Mouse (Mus musculus) stomach, embryonic 15.5 days (tissue): ENCODE results near the gene Birc7. TPM values are rescaled to one million over a fixed set of nuclear protein-coding genes. Genes with fewer than 3 reads are reported as not detected.
A peak's percentile ranks its signal among the peaks of the same experiment; 100 is the strongest.

Experiments used
- ATAC-seq: fragments of 200-750 bp; cut with Nextera tagmentation; 2 replicates; pipeline ENCODE4 v1.8.0; 2017; ENCODE audit warnings: low read depth, moderate number of reproducible peaks, moderate TSS enrichment; ENCODE audit not compliant: insufficient read depth, low FRiP score
- H3K27ac ChIP-seq: fragments of 300-500 bp; sonication (generic); 2 replicates; pipeline ENCODE4 v1.5.1; 2015; ENCODE audit warnings: mild to moderate bottlenecking, inconsistent platforms
- H3K27me3 ChIP-seq: fragments of 300-500 bp; sonication (generic); replicated peaks from 2 replicates; pipeline ENCODE4 v1.6.1; 2015; ENCODE audit warnings: inconsistent platforms
- H3K36me3 ChIP-seq: fragments of 300-500 bp; sonication (generic); 2 replicates; pipeline ENCODE4 v1.6.1; 2015; ENCODE audit warnings: inconsistent platforms
- H3K4me1 ChIP-seq: fragments of 300-500 bp; sonication (generic); 2 replicates; pipeline ENCODE4 v1.6.1; 2015; ENCODE audit warnings: inconsistent platforms
- H3K4me2 ChIP-seq: fragments of 300-500 bp; sonication (generic); 2 replicates; pipeline ENCODE4 v1.6.1; 2015; ENCODE audit warnings: mild to moderate bottlenecking, inconsistent platforms
- H3K4me3 ChIP-seq: fragments of 300-500 bp; sonication (generic); replicated peaks from 2 replicates; pipeline ENCODE4 v1.5.1; 2015; ENCODE audit warnings: inconsistent platforms
- H3K9ac ChIP-seq: fragments of 300-500 bp; sonication (generic); 2 replicates; pipeline ENCODE4 v1.6.1; 2015; ENCODE audit warnings: inconsistent platforms
- H3K9me3 ChIP-seq: fragments of 300-500 bp; sonication (generic); 2 replicates; pipeline ENCODE4 v1.6.1; 2016; ENCODE audit warnings: inconsistent platforms
- WGBS: fragments of 180-500 bp; shearing (Covaris S2); methylation state at CpG from one replicate; pipeline ENCODE4 v1.1.7; 2015; 5-methylcytosine and 5-hydroxymethylcytosine counted together
- polyA plus RNA-seq: library from polyadenylated mRNA; unstranded; fragments of >200 nt; fragmentation: Nextera tagmentation; extraction: Ambion mirVana; gene quantifications from 2 replicates; pipeline ENCODE4 v1.2.1, GENCODE M21; 2015

The Birc7 gene
- polyA plus RNA-seq, 1 experiment from 2014 or later, result 0.14 TPM

GRCm38 (mm10) chr2:180894029-180894623 is 34.7 kb upstream of the Birc7 start:
- Histone ChIP-seq H3K36me3 (no peaks in the 10 kb centered on the region), H3K9ac (no peak overlapping the region), H3K9me3 (no peaks in the 10 kb centered on the region), H3K4me1 (peaks cover 34% of the 10 kb centered on the region), H3K4me3 (peak overlapping the region; percentile 44), H3K4me2 (peak overlapping the region; percentile 90), H3K27me3 (peaks cover 79% of the 10 kb centered on the region), H3K27ac (no peak overlapping the region)
- no peak; the same call in 1 of the 2 replicates for ATAC-seq
- under 1% methylated on average over 57 of the region's 57 CpGs for WGBS

- Histone ChIP-seq H3K27me3 (peaks cover 73% of the 10 kb centered on the region), H3K4me2 (peak overlapping the region; percentile 90), H3K36me3 (no peaks in the 10 kb centered on the region), H3K27ac (no peak overlapping the region), H3K4me1 (peaks cover 34% of the 10 kb centered on the region), H3K9me3 (no peaks in the 10 kb centered on the region), H3K4me3 (peak overlapping the region; percentile 44; the same call in 1 of the 2 replicates), H3K9ac (no peak overlapping the region)
- no peak; the same call in 1 of the 2 replicates for ATAC-seq
- WGBS, result 1% methylated on average over 13 of the region's 13 CpGs
These were observed 34.1 kb upstream of the Birc7 start for GRCm38 (mm10) chr2:180894734-180895133.

GRCm38 (mm10) chr2:180895321-180895720 is 33.5 kb upstream of the Birc7 start:
- Histone ChIP-seq H3K27me3 (peaks cover 67% of the 10 kb centered on the region), H3K9ac (no peak overlapping the region), H3K9me3 (no peaks in the 10 kb centered on the region), H3K4me1 (peaks cover 32% of the 10 kb centered on the region), H3K27ac (no peak overlapping the region), H3K4me2 (no peak overlapping the region), H3K36me3 (no peaks in the 10 kb centered on the region), H3K4me3 (no peak overlapping the region)
- no peak for ATAC-seq
- WGBS, result 79% methylated on average over 3 of the region's 3 CpGs

GRCm38 (mm10) chr2:180895837-180896525 is 32.8 kb upstream of the Birc7 start:
- Histone ChIP-seq H3K9ac (no peak overlapping the region), H3K4me2 (no peak overlapping the region), H3K4me3 (no peak overlapping the region), H3K27ac (no peak overlapping the region), H3K9me3 (no peaks in the 10 kb centered on the region), H3K4me1 (peaks cover 26% of the 10 kb centered on the region), H3K36me3 (no peaks in the 10 kb centered on the region), H3K27me3 (peaks cover 60% of the 10 kb centered on the region)
- WGBS, result 74% methylated on average over 11 of the region's 11 CpGs
- no peak for ATAC-seq

- H3K27me3 ChIP-seq, result peaks cover 50% of the 10 kb centered on the region
- H3K9me3 ChIP-seq, result no peaks in the 10 kb centered on the region
- no peaks in the 10 kb centered on the region for H3K36me3 ChIP-seq
- ATAC-seq, result no peak
- no peak overlapping the region for H3K4me3 ChIP-seq
- peaks cover 25% of the 10 kb centered on the region for H3K4me1 ChIP-seq
- H3K27ac ChIP-seq, result no peak overlapping the region
- 65% methylated on average over 15 of the region's 15 CpGs for WGBS
- H3K4me2 ChIP-seq, result no peak overlapping the region
- H3K9ac ChIP-seq, result no peak overlapping the region
These were observed 31.8 kb upstream of the Birc7 start for GRCm38 (mm10) chr2:180896819-180897625.

GRCm38 (mm10) chr2:180897857-180898256 is 31.0 kb upstream of the Birc7 start:
- WGBS, result 80% methylated on average over 6 of the region's 6 CpGs
- Histone ChIP-seq H3K27me3 (peaks cover 41% of the 10 kb centered on the region), H3K4me1 (peaks cover 20% of the 10 kb centered on the region), H3K27ac (no peak overlapping the region), H3K4me3 (no peak overlapping the region), H3K9me3 (no peaks in the 10 kb centered on the region), H3K4me2 (no peak overlapping the region), H3K9ac (no peak overlapping the region), H3K36me3 (no peaks in the 10 kb centered on the region)
- ATAC-seq, result no peak

- ATAC-seq, result no peak
- Histone ChIP-seq H3K9ac (no peak overlapping the region), H3K4me3 (no peak overlapping the region), H3K4me2 (no peak overlapping the region), H3K36me3 (0 out of 2 replicates have a peak, but pooled peaks cover 19% of the 10 kb centered on the region), H3K4me1 (no peaks in the 10 kb centered on the region), H3K27me3 (no peaks in the 10 kb centered on the region), H3K9me3 (no peaks in the 10 kb centered on the region), H3K27ac (no peak overlapping the region)
- WGBS, result 38% methylated on average over 2 of the region's 2 CpGs
These were observed 26.7 kb upstream of the Birc7 start for GRCm38 (mm10) chr2:180902086-180902485.

- Histone ChIP-seq H3K36me3 (0 out of 2 replicates have a peak, but pooled peaks cover 23% of the 10 kb centered on the region), H3K4me3 (no peak overlapping the region), H3K27me3 (no peaks in the 10 kb centered on the region), H3K4me1 (no peaks in the 10 kb centered on the region), H3K27ac (no peak overlapping the region), H3K9ac (no peak overlapping the region), H3K9me3 (no peaks in the 10 kb centered on the region), H3K4me2 (no peak overlapping the region)
- no peak for ATAC-seq
- WGBS, result 91% methylated on average over 18 of the region's 18 CpGs
These were observed 24.2 kb upstream of the Birc7 start for GRCm38 (mm10) chr2:180904435-180905208.

- H3K9ac ChIP-seq, result no peak overlapping the region
- ATAC-seq, result no peak
- H3K4me1 ChIP-seq, result no peaks in the 10 kb centered on the region
- no peak overlapping the region for H3K4me2 ChIP-seq
- H3K27ac ChIP-seq, result no peak overlapping the region
- H3K9me3 ChIP-seq, result no peaks in the 10 kb centered on the region
- H3K27me3 ChIP-seq, result no peaks in the 10 kb centered on the region
- WGBS, result 64% methylated on average over 5 of the region's 5 CpGs
- peaks cover 31% of the 10 kb centered on the region for H3K36me3 ChIP-seq
- no peak overlapping the region for H3K4me3 ChIP-seq
These were observed 23.1 kb upstream of the Birc7 start for GRCm38 (mm10) chr2:180905556-180906221.

- no peak overlapping the region for H3K9ac ChIP-seq
- 94% methylated on average over 12 of the region's 12 CpGs for WGBS
- no peaks in the 10 kb centered on the region for H3K9me3 ChIP-seq
- no peak for ATAC-seq
- peaks cover 3% of the 10 kb centered on the region; the same call in 1 of the 2 replicates for H3K4me1 ChIP-seq
- no peak overlapping the region for H3K4me2 ChIP-seq
- H3K36me3 ChIP-seq, result peaks cover 45% of the 10 kb centered on the region
- no peak overlapping the region for H3K27ac ChIP-seq
- H3K4me3 ChIP-seq, result no peak overlapping the region
- H3K27me3 ChIP-seq, result no peaks in the 10 kb centered on the region
These were observed 17.9 kb upstream of the Birc7 start for GRCm38 (mm10) chr2:180910928-180911327.

- 49% methylated on average over 3 of the region's 3 CpGs for WGBS
- no peak overlapping the region for H3K4me3 ChIP-seq
- H3K27ac ChIP-seq, result no peak overlapping the region
- no peak overlapping the region for H3K9ac ChIP-seq
- no peaks in the 10 kb centered on the region for H3K27me3 ChIP-seq
- H3K4me1 ChIP-seq, result peaks cover 11% of the 10 kb centered on the region
- no peaks in the 10 kb centered on the region for H3K9me3 ChIP-seq
- ATAC-seq, result no peak
- peaks cover 30% of the 10 kb centered on the region for H3K36me3 ChIP-seq
- no peak overlapping the region for H3K4me2 ChIP-seq
These were observed 12.9 kb upstream of the Birc7 start for GRCm38 (mm10) chr2:180915886-180916433.
